Mouse (Mus musculus) G1E-ER4 (cell line): ENCODE data around the gene Zfhx3. TPM values are rescaled to one million over a fixed set of nuclear protein-coding genes. Genes with fewer than 3 reads are reported as not detected.

Experiments
- GATA1 ChIP-seq: IDR thresholded peaks from one replicate; pipeline ENCODE4 v1.8.0; 2012; ENCODE audit warnings: low read length, inconsistent platforms
- polyA plus RNA-seq: library from polyadenylated mRNA; stranded (reverse); fragments of >175 nt; gene quantifications from 2 replicates; pipeline ENCODE4 v1.2.3, GENCODE M21; 2012

Gene Zfhx3
- polyA plus RNA-seq, 1 experiment: not detected

GRCm38 (mm10) chr8:108973639-108974325, 1031.3 kb downstream of the Zfhx3 start:
- TF ChIP-seq GATA1: no peak

DNA sequence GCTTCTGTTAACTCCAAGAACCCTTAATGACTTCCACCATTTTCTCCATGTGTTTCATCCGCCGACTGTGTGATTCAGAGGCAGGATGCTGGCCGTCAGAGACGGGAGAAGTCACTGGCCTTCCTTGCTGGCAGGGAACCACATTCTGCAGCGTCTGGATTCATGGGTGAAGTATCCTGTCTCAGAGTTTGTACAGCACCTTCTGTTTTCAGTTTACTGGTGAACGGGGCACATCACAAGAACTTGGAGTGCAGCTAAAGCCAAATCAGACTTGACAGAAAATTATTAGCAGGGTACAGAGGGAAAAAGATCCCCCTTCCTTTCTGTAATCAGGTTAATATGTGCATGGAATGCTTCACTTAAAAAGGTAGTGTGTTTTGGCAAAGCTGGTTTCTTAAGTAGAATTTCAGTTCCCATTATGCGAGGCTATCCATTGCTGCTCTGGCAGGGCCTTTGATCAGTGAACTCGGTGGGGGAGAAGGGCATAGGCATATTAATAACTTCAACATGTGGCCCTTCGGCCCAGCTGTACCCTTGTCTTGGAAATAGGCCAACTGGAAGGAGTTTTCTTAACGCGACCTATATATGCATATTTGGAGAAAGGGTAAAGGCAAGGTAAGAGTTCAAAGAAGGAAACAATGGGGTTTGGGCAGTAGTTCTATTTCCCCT, 1035.4 kb downstream of the Zfhx3 start:
- TF ChIP-seq GATA1: no peak

- TF ChIP-seq GATA1: no peak
Observed at GRCm38 (mm10) chr8:108978362-108978750, 1035.9 kb downstream of the Zfhx3 start.

GRCm38 (mm10) chr8:108984904-108985303, 1042.5 kb downstream of the Zfhx3 start:
- no peak for TF ChIP-seq GATA1

GRCm38 (mm10) chr8:108989841-108990240, 1047.4 kb downstream of the Zfhx3 start:
- no peak for TF ChIP-seq GATA1

DNA sequence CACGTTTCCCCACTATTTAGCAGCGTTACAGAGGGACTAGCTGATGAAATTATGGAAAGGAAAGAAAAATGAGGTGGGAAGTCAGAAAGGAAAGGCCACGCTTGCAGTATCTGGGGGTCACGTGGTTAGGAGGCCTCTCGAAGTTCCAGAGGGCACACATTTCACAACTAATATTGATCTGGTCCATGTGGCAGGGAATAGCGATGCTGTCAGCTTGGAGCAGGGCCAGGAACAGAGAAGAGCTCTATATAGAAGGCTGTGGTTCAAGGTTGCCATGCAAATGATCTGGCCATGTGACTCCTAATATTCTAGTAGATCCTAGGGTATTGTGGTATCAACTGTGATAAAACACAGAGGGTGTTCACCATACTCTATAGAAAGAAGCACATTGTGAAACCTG, 1048.1 kb downstream of the Zfhx3 start:
- TF ChIP-seq GATA1: no peak

DNA sequence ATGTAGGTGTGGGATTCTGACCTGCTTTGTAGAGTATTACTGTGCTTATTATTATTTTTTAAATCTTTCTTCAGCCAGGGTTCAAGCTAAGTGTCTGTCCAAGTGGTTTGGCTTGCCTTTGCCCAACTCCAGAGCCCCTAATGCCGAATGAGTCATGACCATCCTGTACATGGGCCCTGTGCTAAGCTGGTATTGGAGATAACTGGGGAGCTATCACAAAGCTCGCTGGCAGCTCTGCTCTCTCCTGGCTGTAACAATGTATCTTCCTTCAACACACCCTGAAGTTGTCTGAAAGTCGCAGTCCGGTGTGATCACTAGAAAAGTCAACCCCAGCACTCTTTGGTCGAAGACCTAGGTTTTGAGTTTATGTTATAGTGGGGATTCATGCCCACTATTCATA, 1049.0 kb downstream of the Zfhx3 start:
- TF ChIP-seq GATA1: no peak

DNA sequence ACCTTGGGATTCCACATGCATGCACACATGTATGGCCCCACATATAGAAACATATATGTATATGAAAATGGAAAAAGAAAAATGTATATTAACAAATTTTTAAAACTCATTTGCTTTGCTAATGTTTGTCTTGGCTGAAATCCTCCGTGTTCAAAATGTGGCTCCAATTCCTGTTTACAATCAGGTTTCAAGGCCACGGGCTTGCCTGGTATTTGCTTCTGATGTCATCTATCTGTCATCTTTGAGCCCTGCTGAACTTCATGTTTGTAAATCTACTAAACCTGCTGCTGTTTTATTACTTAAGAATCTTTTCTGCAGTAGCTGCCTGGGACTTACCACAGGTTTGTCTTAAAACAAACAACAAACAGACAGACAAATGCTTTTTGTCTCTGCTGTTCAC, 1051.3 kb downstream of the Zfhx3 start:
- TF ChIP-seq GATA1: no peak

DNA sequence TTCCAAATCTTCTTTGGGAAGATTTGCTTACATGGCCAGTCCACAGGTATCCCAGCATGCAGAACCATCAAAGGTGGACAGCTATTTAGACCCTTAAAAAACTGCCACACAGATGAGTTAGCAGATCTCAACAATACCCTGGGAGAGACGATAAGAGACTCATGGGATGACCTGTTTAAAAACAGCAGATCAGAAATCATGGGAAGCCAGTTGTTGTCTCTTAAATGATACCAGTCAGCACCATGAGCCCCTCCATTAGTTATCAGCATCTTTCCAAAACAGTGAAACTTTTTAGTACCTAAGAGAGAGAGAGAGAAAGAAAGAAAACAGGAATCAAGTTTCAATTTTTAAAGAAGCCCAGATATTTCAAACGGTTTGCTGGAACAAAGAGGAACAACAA, 1051.7 kb downstream of the Zfhx3 start:
- TF ChIP-seq GATA1: no peak

- no peak for TF ChIP-seq GATA1
Observed at GRCm38 (mm10) chr8:108994880-108995279, 1052.4 kb downstream of the Zfhx3 start.

GRCm38 (mm10) chr8:108997334-108997733, 1054.9 kb downstream of the Zfhx3 start:
- TF ChIP-seq GATA1: no peak

DNA sequence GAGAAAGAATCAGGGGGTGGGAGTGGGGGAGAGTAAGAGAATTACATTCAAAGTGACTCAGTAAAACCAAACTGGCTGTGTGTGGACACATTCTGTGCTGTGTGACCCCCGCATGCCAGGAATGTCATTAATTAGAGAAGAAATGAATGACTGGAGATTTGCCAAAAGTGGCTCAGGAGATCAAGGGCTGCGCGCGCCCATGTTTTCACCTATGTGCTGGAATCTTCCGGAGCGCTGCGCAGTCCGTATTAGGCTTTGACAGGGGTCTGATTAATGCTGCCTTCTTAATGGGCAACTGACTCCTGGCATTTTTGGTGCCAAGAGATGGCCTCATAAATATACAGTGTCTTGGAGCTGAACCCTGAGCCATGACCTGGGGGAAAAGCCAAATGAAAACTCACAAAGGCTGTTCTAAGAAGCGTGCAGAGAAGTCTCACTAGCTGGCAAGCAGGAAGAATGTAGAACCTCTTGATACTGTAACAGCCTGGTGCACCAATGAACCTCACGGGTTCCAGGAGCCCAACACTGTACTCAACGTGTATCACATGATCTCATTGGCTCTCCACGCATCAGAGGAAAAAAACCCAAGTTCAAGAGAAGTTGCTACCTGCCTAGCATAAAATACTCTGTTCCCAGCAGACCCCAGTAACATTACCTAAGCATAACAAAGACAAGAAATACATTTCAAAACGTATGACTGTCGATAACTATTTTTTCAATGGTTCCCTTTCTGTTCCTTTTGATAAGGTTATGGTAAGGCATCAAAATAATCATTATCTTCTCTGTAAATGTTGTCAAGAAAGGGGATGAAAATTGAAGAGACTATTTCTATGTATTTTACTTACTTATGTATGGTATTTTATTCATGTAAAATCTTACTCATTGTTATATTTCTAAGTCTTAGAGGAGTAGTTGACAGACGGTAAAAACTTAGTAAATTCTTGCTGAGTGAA, 1057.1 kb downstream of the Zfhx3 start:
- no peak for TF ChIP-seq GATA1

GRCm38 (mm10) chr8:109001031-109001430, 1058.6 kb downstream of the Zfhx3 start:
- TF ChIP-seq GATA1: no peak

DNA sequence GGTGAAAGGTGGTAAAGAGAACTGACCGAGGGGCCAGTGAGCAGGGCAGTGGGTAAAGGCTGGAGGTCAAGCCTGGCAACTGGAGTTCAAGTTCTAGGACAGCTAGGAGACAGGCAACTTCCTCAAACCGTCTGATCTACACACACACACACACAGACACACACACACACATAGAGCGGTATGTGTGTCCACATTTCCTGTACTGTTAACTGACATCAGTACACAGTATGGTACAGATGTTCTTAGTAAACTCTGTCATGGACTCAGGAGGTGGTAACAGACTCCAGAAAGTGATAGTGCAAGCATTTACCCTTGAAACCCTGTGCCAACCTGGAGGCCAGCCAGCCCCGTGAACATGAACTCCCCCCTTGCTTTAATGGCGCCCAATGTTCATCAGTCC, 1059.5 kb downstream of the Zfhx3 start:
- no peak for TF ChIP-seq GATA1

- TF ChIP-seq GATA1: no peak
Observed at GRCm38 (mm10) chr8:109006986-109007385, 1064.5 kb downstream of the Zfhx3 start.
